Mouse (Mus musculus) T-cell, adult 2 months (primary cell): ENCODE measurements around the gene Anks1b.

ENCODE experiments used
- DNase-seq: peaks from one replicate; pipeline ENCODE4 v3.0.0; 2022; ENCODE audit warnings: low spot score

Anks1b gene

DNA sequence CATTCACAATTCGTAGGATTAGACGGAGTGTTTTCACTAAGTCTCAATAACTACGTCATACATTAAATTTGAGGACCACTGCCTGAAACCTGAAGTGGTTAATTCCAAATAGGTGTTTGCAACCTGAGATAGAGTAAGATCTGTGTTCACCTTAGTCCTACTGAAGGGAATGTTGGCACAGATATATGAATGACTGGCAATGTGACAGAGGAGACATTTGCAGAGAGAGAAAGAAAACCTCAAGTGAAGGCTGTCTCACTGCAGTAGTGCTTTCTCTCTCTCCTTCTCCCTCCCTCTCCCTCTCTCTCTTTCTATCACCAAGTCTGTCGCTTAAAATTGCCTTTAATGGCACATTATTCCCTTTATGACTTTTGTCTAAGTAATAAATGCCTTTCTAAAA, 101.1 kb downstream of the Anks1b start:
- DNase-seq: no peak

DNA sequence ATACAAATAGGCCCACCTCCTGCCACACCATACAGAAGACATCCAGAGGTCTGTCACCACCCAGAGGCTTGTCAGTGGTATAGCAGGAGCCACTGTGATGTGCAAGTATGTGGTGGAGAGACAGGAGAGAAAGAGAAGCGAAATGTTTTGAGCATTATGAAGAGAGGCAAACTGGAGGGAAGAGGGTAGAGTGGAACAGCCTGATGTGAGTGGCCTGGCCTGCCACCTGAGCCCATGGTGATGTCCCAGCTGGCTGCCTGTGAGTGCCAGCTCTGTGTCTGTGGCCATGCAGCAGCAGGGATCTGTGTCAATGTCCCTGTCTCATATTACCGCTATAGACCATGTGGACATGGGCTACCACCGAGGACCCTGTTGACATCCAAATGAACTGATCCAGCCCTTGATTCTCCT, 102.1 kb downstream of the Anks1b start:
- no peak for DNase-seq

DNA sequence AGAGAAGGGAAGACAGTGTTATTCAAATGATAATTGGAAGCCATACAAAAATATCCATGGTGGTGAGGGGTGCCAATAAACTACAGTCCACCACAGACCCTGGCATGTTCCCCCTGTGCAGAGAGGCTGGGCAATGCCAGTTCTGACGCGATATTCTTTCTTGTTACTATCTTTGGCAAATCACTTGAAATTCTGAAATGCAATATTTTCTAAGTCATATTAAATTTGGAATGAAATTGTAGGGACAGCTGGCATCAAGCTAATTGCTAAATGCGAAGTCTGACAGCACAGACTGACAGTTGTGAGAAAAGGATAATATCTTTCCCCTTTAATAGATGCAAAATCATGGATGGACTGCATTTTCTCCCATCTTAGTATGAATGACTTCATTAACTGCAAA, 103.3 kb downstream of the Anks1b start:
- DNase-seq: no peak

DNA sequence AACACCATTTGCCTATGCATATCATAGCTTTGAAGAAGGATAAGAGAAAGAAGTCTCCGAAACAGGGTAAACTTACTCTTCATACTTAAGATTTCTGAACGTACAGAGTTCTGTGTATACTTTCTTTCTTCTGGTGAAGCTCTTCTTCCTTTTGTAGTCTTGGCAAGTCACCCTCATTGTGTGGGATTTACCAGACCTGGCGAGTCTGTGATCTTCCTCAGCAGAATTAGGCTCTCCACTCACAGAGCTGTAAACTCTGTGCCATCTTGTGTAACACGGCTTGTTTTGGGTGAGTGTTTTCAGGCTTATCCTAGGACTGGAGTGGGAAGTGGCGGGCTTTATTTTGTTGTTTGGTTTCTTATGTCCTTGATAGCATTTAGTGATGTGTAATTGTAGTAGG, 120.9 kb downstream of the Anks1b start:
- no peak for DNase-seq

DNA sequence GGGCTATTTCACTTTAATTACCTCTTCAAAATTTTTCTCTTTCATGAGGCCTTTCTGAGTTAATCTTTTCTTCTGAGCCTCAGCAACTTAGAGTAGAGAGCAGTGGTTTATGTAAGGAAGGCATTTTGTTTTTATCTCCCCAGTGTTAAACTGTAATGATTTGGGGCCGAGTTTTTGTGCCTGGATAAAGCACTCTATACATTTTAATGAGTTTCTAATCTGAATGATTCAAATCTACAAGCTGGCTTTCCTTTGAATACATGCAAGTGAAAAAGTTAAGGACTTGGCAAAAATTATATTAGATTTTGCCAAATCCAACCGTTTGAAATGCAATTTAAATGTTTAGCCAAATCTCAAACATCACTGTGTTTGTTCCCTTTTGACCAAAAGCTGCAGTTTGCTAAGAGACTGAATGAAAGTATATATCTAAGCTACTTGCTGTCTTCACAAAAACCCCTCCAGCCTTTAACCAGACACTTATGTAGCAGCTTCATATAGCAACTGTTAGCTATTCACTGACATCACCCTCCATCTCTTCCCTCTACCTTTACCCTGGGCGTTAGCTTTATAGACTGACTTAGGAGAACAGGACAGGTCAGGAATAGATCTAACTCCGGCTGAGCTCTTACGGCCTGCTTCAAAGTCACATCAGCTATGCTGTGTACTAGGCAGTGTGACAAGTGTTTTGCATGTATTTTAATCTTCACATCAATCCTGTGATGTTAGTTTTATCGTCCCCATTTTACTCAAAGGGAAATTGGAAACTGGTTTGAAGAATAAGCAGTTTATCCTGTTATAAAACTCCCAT, 122.5 kb downstream of the Anks1b start:
- DNase-seq: no peak

DNA sequence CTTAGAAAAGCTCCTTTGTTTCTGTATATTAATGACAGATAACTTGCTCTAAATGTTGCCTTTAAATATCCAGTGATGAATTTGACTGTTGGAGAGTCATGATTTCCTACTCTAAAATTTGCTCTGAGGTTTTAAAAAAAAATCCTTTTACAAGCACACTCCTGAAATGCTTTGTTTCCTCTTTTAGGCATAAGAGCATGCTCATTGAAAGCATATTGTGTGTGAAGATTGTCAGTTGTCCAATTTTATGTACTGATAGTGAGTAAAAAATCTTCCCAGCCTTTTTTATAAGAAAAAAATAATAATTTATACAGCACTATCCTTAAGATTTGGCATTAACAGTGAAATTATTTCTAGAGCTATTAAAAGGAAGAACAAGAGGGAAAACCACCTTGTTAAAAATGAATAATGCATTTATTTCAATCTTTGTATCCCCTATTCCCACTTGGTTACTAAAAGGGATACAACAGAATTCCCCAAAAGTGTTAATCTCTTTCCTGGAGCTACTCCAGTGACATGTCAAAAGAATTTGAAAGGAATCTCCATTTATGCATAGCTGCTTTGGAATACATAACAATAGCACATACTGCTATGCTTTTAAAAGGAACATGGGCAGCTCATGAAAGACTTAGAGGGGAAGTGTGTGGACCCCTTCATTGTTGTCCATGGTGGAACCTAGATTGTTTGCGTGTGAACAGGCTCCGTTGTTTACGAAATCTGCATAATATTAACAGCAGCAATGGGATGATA, 130.8 kb downstream of the Anks1b start:
- no peak for DNase-seq

DNA sequence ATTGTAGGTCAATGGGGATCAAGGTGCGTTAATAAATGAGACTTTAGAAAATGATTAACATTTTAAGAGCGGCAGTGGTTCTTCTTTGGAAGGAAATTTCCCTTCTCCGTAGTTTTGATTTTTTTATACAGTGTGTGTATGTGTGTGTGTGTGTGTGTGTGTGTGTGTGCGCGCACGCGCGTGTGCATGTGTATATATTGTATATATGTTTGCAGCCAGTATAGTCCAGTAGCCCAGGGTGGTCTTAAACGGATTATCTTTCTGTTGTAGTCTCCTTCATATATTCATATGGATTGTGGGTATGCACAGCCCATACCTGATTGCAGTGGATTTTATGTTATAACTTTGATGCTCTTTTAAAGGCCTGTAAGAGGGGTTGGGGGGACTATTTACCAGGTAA, 131.6 kb downstream of the Anks1b start:
- no peak for DNase-seq

DNA sequence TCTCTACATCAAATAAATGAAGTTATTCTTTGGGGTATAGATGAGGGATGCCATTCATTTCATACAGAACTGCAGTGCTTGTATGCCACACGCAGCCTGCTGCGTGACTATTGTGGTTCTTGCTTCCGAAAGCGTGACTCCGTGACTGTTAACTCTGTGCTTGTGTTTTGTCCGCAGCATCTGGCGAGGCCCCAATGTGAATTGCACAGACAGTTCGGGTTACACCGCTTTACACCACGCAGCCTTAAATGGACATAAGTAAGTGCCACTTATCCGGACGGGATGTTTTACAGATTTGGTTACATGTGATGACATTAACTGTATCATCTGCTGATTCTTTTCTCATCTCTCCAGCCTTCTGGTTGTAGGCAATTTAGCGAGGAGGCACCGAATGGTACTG, 159.7 kb downstream of the Anks1b start:
- DNase-seq: no peak

DNA sequence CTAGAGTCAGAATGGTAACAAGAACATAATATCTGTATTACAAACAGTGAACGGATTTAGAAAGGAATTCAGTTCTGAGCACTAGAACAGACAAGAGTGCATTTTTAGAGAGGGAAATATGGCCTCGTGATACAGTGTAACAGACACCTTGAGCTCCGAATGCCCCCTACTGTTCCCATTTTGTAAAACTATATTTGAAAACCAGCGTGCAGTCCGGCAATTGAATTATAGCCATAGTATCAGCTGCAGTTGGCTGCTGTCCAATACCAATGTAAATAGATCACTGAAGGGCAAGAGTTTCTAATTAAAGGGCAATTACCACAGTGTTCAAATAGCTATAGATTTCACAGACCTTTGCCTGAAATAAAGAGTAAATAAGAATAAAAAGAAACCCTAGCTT, 170.0 kb downstream of the Anks1b start:
- no peak for DNase-seq

DNA sequence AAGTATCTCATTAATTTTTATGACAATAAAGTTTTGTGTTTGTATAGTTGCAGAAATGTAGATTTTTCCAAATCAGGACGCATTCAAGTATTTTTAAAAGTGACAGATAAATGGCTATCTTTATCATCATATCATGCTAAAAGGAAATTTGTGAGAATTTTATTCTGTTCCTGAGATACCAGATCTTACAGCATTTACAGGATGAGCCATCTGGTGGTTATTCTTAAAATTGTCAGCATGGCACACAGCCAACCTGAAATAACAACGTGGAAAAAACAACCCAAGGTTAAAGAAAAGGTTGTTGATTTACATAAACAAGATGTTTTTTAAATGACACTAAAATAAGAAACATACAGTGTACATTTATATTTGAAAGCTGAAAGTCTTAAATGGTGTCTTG, 170.5 kb downstream of the Anks1b start:
- DNase-seq: no peak

DNA sequence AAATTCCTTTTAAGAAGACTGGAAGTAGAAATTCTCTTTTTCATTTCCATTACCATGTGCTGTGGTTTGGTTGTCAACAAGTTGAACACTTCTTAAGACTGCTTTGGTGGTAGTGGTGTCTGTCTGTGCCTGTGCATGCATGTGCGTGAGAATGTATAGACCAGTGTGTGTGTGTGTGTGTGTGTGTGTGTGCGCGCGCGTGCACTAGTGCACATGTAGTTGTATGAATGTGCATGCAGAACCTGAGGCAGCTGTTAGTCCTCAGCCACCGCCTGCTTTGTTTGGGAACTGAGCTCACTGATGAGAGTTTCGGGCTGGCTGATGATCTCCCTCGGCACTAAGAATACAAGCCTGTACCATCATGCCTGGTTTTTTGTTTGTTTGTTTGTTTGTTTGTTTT, 170.9 kb downstream of the Anks1b start:
- DNase-seq: no peak

DNA sequence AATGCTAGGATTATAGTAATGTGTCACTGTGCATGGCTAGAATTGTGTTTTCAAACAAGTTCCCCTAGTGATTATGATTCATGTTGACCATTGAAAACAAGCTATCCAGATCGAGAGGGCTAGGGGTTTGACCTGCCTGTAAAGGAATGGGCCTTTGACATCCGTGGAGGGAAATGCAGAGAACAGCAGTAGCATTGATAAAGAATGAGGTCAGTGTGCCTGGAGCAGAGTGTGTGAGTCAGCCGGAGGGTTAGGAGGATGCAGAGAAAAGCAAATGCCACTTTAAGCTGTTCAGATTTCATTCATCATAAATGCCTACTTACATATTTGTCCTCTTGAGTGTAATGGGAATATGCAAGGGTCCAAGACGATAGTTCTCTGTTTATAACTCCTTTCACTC, 195.3 kb downstream of the Anks1b start:
- DNase-seq: no peak

DNA sequence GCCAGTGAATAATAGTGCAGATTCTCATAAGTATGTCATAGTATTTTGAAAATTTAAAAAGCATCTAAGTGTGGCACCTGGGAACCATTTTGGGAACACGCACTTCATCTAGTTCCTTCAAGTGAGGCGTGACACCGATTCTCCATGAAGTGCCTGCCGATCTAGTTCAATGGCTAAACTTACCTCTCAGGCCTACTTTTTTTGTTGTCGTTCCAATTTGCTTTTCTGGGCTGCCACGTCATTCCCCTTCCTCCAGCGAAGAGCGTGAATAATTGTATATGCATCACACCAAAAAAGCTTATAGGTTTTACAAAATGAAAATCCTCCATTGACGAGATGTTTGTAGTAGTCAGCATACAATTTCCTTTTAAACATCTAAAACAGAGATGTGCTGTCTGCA, 204.6 kb downstream of the Anks1b start:
- no peak for DNase-seq

DNA sequence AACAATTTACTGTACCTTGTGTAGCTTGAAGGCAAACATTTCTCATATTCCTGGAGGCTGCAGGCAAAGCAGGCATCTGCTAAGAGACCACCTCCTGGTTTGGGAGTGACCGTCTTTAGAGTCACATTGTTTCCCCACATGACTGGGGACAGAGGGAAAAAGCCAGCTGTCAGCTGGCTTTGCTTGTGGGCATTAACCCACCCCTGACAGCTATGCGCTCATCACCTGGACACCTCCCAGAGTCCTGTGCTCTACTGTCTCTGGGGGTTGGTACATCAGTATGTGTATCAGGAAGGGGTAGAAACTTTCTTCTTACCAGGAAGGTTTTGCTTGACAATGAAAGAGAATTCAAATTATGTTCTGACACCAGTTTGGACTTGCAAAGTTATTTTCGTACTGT, 207.8 kb downstream of the Anks1b start:
- no peak for DNase-seq

DNA sequence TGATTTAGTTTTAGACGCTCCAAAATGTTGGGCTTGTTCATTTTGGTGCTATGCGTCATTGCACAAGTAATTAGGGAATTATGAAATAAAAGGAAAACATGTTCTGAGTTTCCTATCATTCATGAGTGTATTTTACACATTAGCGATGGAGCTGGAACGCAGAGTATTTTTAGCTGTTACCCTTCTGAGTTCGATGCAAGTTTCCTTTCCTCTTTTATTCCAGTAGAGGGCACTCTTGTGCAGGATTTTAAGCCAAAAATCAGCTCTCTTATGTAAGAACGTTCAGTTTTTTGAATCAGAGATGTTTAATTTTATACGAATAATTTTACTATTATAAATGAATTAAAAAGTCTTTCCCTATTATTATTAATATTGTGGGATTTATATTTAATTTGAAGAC, 208.3 kb downstream of the Anks1b start:
- no peak for DNase-seq

DNA sequence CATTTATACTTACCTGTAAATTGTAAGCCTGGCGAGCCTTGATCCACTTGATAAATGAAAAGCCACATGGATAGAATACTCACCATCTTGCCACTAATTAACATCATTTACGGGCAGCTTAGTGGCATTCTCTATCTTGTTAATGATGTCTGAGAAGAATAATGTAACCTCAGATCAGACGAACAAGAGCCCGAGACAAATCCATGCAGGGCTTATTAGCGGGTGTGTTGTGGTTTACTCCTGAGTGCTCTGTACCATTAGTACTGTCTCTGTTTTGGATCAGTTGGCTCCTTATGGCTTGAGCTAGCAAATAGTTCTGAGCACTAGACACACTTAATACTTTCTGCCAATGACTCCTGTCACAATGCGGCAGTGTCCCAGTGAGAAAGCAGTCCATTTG, 220.6 kb downstream of the Anks1b start:
- no peak for DNase-seq

DNA sequence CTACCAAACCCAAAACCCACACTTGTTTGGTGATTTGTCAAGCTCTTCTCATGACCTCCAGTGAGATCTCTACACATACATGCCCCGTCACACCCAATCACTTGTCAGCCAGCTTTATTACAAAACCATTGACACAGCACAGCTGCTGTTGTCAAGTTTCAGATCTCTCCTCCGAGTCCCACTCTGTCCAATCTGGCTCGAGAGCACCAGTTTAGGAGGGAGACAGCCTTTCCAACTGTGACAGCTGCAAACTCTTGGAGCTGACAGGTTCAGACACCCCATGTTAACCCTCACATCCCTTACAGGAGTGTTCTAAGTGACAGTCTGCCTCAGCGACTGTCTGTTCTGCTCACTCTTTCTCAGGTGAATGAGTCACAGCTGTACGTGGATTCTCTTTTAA, 239.4 kb downstream of the Anks1b start:
- DNase-seq: no peak

DNA sequence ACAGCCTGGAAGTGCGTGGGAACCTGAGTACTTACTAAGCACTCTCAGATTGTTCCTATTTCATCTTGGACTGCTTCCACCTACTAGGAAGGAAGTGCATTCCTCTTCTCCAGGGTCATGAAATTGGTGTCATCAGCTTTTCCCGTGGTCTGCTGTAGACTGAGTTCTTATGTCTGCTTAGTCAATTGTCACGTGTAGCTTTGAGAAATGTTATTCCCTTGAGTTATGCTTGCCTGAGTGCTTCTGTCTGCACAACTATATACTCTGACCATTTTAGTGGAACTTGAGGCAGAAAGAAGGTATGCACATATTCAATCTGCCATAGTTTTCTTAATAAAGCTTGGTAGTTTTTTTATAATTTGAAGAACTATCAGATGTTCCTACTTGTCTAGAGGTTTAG, 243.6 kb downstream of the Anks1b start:
- DNase-seq: no peak

DNA sequence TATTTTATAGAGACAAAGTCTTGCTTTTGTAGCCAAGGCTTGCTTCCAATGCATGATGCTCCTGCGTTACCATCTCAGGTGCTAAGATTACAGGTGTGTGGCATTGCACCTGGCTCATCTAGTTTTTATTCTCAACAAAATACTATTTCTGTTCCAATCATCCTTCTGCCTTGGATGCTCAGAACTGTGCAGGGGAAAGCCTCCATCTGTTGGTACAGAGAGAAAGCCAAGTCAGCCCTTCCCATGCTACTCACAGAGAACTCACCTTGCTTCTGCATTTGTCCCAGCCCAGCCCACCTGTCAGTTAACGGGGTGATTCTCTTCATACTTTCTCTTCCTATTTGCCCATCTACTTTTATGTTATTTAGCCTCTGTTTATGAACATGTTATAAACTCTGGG, 244.5 kb downstream of the Anks1b start:
- no peak for DNase-seq

DNA sequence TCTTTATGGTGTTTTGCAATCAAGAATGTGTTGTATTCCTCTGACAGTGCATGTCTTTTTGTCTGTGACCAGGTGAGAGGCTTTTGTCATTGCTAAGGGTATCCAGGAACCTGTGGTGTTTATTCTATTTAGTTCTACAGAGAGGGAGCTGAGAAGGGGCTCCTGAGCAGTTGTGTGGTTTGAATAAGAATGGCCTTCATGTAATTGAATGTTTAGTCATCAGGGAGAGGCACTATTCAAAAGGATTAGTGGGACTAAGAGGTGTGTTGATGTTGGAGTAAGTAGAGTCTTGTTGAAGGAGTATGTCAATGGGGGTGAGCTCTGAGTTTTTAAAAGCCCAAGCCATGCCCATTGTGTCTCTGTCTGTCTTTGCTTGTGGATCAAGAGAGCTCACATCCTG, 264.2 kb downstream of the Anks1b start:
- no peak for DNase-seq

DNA sequence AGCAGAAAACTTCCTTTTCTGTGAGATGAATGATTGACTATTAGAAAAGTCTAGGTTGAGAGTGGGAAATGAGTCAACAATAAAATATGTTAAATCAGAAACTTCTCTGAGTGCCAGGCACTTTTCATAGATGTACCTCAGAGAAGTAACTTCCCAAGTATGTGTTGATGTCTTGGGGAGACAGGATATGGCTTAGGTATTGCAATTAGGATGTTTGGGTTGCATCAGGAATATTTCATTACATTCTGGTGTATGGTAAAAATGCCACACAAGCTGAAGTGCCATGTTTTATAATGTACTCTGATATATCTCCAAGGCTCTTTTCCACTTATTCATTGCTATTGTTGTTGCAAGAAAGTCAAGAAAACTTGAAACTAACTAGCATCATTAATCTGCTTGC, 267.6 kb downstream of the Anks1b start:
- DNase-seq: no peak

DNA sequence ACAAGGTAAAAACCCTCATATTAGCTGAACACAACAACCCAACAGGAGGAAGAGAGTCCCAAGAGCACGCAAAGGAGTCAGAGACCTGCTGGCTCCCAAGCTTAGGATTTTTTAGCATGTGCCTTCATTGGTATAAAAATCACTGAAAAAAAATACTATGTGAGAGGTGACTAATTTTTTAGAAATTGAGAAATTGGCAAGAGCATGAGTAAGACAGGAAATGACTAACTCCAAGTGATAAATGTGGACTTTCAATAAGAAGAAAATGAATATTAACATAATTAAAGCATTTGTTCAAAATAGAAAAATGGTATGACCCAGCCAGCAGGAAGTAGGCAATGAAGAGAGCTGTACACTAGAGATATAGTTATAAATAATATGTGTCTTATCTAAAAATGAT, 271.1 kb downstream of the Anks1b start:
- no peak for DNase-seq

DNA sequence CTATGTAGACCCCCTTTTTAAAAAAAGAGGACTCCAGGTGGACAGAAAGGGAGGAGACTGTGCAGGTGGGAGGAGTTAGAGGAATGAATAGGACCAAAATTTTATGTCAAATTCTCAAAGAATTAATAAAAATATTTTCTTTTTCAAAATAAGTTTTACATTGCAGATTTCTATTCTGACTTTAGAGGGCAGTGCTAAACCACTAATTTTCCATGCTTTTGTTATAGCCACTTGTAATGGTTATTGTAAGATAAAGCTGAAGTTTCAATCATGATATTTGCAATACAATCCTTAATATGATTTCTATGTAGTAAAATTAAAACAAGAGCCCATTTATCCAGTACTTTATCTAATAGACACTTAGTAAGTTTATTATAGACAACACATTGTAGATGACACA, 278.2 kb downstream of the Anks1b start:
- no peak for DNase-seq
